Mouse (Mus musculus) layer of hippocampus, adult 18-20 months (tissue): ENCODE results near the gene Amz1. TPM values are rescaled to one million over a fixed set of nuclear protein-coding genes. Genes with fewer than 3 reads are reported as not detected.

Source experiments
- DNase-seq, 2 experiments: peaks; one replicate each; pipeline ENCODE4 v3.0.0; 2022; ENCODE audit warnings: low spot score in 2 of 2
- total RNA-seq, 2 experiments: library from RNA; stranded (reverse); gene quantifications; 2 replicates each; pipeline ENCODE4 v1.2.3; 2021

The Amz1 gene
- total RNA-seq, 2 experiments from 2014 or later: 12.1 to 15.0 TPM

GRCm38 (mm10) chr5:140800288-140800923 lies 76.5 kb downstream of the Amz1 start:
- no peak for DNase-seq

DNA sequence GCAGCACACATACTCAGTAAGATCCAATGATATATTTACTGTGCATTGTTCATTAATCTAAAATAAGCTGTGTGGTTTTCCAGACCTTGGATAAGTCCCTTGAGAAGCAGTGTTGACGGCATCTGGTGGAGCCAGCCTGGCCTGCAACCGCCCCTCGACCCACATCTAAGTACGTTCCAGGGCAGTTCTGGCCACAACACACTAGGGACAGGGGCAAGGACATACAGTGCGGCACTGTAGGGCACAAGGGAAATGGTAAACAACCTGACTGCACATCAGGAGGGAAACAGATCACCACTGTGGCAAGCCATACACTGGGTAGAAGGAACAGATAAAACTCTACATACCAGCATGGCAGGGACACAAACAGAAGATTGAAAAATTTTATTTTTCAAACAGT lies 77.9 kb downstream of the Amz1 start:
- no peak for DNase-seq

DNA sequence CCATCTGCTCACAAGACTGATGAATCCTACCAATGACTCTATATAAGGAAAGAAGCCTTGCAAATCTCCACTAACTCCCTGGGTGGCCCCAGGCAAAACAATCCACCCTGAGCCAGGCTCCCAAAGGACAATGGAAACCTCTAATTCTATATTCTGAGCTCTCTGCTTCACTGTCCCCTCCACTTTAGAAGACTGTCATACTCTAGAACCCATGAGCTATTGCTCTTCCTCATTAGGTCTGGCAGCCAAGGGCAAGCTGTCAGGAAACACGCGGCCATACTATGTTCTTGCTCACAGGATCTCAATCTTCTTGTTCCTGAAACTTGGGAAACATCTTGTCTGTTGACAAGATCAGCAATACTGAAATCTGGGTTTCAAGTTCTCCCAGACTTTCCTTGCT lies 82.3 kb downstream of the Amz1 start:
- no peak for DNase-seq

DNA sequence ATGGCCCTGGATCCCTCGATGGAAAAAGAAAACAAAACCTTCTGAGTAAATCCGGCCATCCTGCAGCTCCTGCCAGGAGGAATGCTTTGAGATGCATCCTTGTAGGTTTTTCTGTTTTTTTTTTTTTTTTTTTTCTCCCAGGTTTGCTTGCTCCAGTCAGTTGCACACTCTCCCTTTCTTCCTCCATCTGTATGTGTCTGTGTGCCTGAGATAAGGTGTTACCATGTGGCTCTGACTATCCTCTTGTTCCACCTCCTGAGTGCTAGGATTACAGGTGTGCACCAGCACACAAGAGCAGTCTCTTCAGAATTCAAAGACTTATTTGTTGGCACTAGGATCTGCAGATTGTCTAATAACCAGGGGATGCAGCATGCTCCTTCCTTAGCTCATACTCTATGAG lies 83.0 kb downstream of the Amz1 start:
- no peak for DNase-seq

Other genes starting within 250 kb of the Amz1 start
- gene Chst12, start 218.6 kb upstream of the Amz1 start, total RNA-seq: 10 to 100 TPM; 18.4 to 18.8 TPM
- gene Grifin, start 159.1 kb upstream of the Amz1 start, total RNA-seq: not detected
- gene Lfng, start 116.8 kb upstream of the Amz1 start, total RNA-seq: 10 to 100 TPM; 19.3 to 21.2 TPM
- gene Ttyh3, start 75.1 kb upstream of the Amz1 start, total RNA-seq: 100 to 1,000 TPM; 182 to 186 TPM
- 10 to 100 TPM; 47.4 to 55.1 TPM for gene Iqce, start 21.7 kb upstream of the Amz1 start, total RNA-seq
- gene Brat1, start 19.1 kb upstream of the Amz1 start, total RNA-seq: 10 to 100 TPM; 17.7 to 18.5 TPM
- 10 to 100 TPM; 86.2 to 95.6 TPM for gene Gna12, start 106.3 kb downstream of the Amz1 start, total RNA-seq